Comparison of ENCODE assay signal across 9 mouse cellular contexts in the genomic region with DNA sequence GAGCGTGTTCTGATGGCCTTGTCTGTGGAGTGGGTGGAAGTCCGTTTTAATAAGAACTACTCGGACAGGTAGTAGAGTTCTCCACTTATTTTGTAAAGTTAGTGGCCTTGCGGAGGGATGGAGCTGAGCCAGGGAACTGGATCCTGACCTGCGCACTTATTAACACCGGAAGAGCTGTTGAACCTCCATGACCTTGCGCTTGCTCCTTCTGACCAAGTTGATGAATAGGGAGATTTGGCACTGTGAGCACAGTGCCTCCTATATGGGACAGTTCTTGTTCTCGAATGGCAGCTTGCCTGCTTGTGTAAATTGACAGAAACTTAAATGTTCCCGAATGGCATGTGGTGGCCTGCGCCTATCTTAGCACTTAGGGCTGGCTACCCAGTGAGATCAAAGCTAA. TPM values are rescaled to one million over a fixed set of nuclear protein-coding genes. Genes with fewer than 3 reads are reported as not detected.
DNase-seq lines count a peak whose midpoint lies in the region; ATAC-seq and TF ChIP-seq lines count a peak whose summit lies in the region.
"Had no signal": no experiment of that assay in that cellular context is flagged by ENCODE, and none has a peak within 500 bp of the region (broad histone marks: within the 10 kb centered on the region; RNA-seq: fewer than 3 reads in every experiment).

No protein-coding gene starts in this region.

- peaks cover 15% of the 10 kb centered on the region for H3K4me1 ChIP-seq in lung, embryonic 15.5 days
- peaks cover 9% of the 10 kb centered on the region; the same call in 1 of the 2 replicates for H3K4me1 ChIP-seq in embryonic facial prominence, embryonic 12.5 days
- H3K4me1 ChIP-seq in stomach, embryonic 14.5 days (ENCODE audit: control insufficient read depth, insufficient read depth, low read length) = peaks cover 12% of the 10 kb centered on the region; the same call in 1 of the 2 replicates
- H3K4me1 ChIP-seq in thymus, adult 2 months (replicated peaks; ENCODE audit: control insufficient read depth, insufficient read depth, low read length) = peaks cover 4% of the 10 kb centered on the region

- H3K27me3 ChIP-seq in lung, embryonic 15.5 days = no peaks in the 10 kb centered on the region
- no peaks in the 10 kb centered on the region for H3K27me3 ChIP-seq in embryonic facial prominence, embryonic 12.5 days
- H3K27me3 ChIP-seq in stomach, embryonic 14.5 days (ENCODE audit: control insufficient read depth, insufficient read depth, low read length) = no peaks in the 10 kb centered on the region
- no peaks in the 10 kb centered on the region for H3K27me3 ChIP-seq in thymus, adult 2 months (ENCODE audit: control insufficient read depth, insufficient read depth, low read length)

- no peak overlapping the region for H3K27ac ChIP-seq in lung, embryonic 15.5 days
- H3K27ac ChIP-seq in embryonic facial prominence, embryonic 12.5 days = no peak overlapping the region
- H3K27ac ChIP-seq in stomach, embryonic 14.5 days (ENCODE audit: low read length) = no peak overlapping the region; the same call in 1 of the 2 replicates
- H3K27ac ChIP-seq in thymus, adult 2 months (ENCODE audit: control insufficient read depth, insufficient read depth, low read length) = no peak overlapping the region

- TF ChIP-seq CTCF in thymus, adult 2 months (IDR thresholded peaks at IDR 0.05; ENCODE audit: borderline replicate concordance, control insufficient read depth, extremely low read depth, insufficient read depth, low read length, poor library complexity) = no peak

- no peak for ATAC-seq in lung, embryonic 15.5 days (ENCODE audit: borderline replicate concordance, extremely low read depth, low FRiP score, low TSS enrichment)
- no peak for ATAC-seq in embryonic facial prominence, embryonic 12.5 days (ENCODE audit: insufficient number of reproducible peaks, insufficient read depth, low FRiP score, low TSS enrichment)
- ATAC-seq in stomach, embryonic 14.5 days (ENCODE audit: insufficient number of reproducible peaks, insufficient read depth, low FRiP score, low read depth) = no peak
- ATAC-seq in megakaryocyte progenitor cell, adult 5-6 weeks (replicated peaks; ENCODE audit: poor library complexity) = no peak

- H3K4me3 ChIP-seq in lung, embryonic 15.5 days = no peak overlapping the region
- no peak overlapping the region for H3K4me3 ChIP-seq in embryonic facial prominence, embryonic 12.5 days
- peak overlapping the region; percentile 76; the same call in 1 of the 2 replicates for H3K4me3 ChIP-seq in stomach, embryonic 14.5 days (ENCODE audit: low read depth, low read length)
- H3K4me3 ChIP-seq in thymus, adult 2 months (ENCODE audit: control insufficient read depth, insufficient read depth, low read length) = no peak overlapping the region

- DNase-seq in lung, postnatal 10 days = no peak
- peak; percentile 53 to 68 for DNase-seq in kidney, postnatal 25 days
- no peak for DNase-seq in thymus, adult 2 months
- DNase-seq: thymus, postnatal 36 days had no signal

- TF ChIP-seq POLR2A in thymus, adult 2 months (IDR thresholded peaks at IDR 0.05; ENCODE audit: control insufficient read depth, extremely low read depth, insufficient read depth, low read length, poor library complexity) = no peak

- H3K9ac ChIP-seq in lung, embryonic 15.5 days = no peak overlapping the region
- H3K9ac ChIP-seq in embryonic facial prominence, embryonic 12.5 days = no peak overlapping the region
- no peak overlapping the region for H3K9ac ChIP-seq in stomach, embryonic 14.5 days (replicated peaks; ENCODE audit: low read depth, low read length)

- no peaks in the 10 kb centered on the region for H3K9me3 ChIP-seq in lung, embryonic 15.5 days
- no peaks in the 10 kb centered on the region for H3K9me3 ChIP-seq in embryonic facial prominence, embryonic 12.5 days
- no peaks in the 10 kb centered on the region for H3K9me3 ChIP-seq in stomach, embryonic 14.5 days (ENCODE audit: control insufficient read depth, low read depth, low read length)

- H3K4me2 ChIP-seq in lung, embryonic 15.5 days = peak overlapping the region; percentile 68
- peak overlapping the region; percentile 55 for H3K4me2 ChIP-seq in embryonic facial prominence, embryonic 12.5 days (replicated peaks)
- peak overlapping the region; percentile 72 for H3K4me2 ChIP-seq in stomach, embryonic 14.5 days (replicated peaks; ENCODE audit: low read depth, low read length)

- 62% methylated on average over 10 of the region's 10 CpGs for WGBS in lung, embryonic 15.5 days
- 73% methylated on average over 10 of the region's 10 CpGs for WGBS in embryonic facial prominence, embryonic 12.5 days
- WGBS in stomach, embryonic 14.5 days = 69% methylated on average over 10 of the region's 10 CpGs
- 87% methylated on average over 10 of the region's 10 CpGs for WGBS in thymus, adult 2 months

- peaks cover 5% of the 10 kb centered on the region; the same call in 1 of the 2 replicates for H3K36me3 ChIP-seq in lung, embryonic 15.5 days
- H3K36me3 ChIP-seq in embryonic facial prominence, embryonic 12.5 days = no peaks in the 10 kb centered on the region; the same call in 1 of the 2 replicates
- peaks cover 4% of the 10 kb centered on the region; the same call in 1 of the 2 replicates for H3K36me3 ChIP-seq in stomach, embryonic 14.5 days (ENCODE audit: control insufficient read depth, insufficient read depth, low read length)
- H3K36me3 ChIP-seq in thymus, adult 2 months (ENCODE audit: control insufficient read depth, insufficient read depth, low read length) = no peaks in the 10 kb centered on the region

RNA-seq across cellular contexts. Expression of gene Rabif, which starts 1.5 kb away (rescaled TPM):
- 34.8 and 39.0 TPM in 2 replicates for polyA plus RNA-seq in lung, embryonic 15.5 days (2015; fragmentation: Nextera tagmentation; extraction: Ambion mirVana)
- 38.4 TPM in 2 replicates for polyA plus RNA-seq in embryonic facial prominence, embryonic 12.5 days (2016; fragmentation: Nextera tagmentation; extraction: Ambion mirVana)
- 41.9 and 45.4 TPM in 2 replicates for polyA plus RNA-seq in stomach, embryonic 14.5 days (2014; fragmentation: Nextera tagmentation; extraction: Ambion mirVana)
- 20.0 and 25.6 TPM in 2 replicates for total RNA-seq in megakaryocyte progenitor cell, adult 5-6 weeks (2015)
- total RNA-seq in megakaryocyte progenitor cell, adult 5-6 weeks (2017) = 15.4 and 15.5 TPM in 2 replicates
- polyA plus RNA-seq in thymus, adult 2 months (2012; rRNA removed) = 24.8 and 25.0 TPM in 2 replicates

RNA-seq across cellular contexts. Expression of gene Klhl12, which starts 40.7 kb away (rescaled TPM):
- polyA plus RNA-seq in lung, embryonic 15.5 days (2015; fragmentation: Nextera tagmentation; extraction: Ambion mirVana) = 27.3 and 29.3 TPM in 2 replicates
- 33.5 and 34.9 TPM in 2 replicates for polyA plus RNA-seq in embryonic facial prominence, embryonic 12.5 days (2016; fragmentation: Nextera tagmentation; extraction: Ambion mirVana)
- 20.3 and 23.1 TPM in 2 replicates for polyA plus RNA-seq in stomach, embryonic 14.5 days (2014; fragmentation: Nextera tagmentation; extraction: Ambion mirVana)
- 12.3 and 14.2 TPM in 2 replicates for total RNA-seq in megakaryocyte progenitor cell, adult 5-6 weeks (2015)
- total RNA-seq in megakaryocyte progenitor cell, adult 5-6 weeks (2017) = 11.7 and 21.7 TPM in 2 replicates
- 7.7 and 7.9 TPM in 2 replicates for polyA plus RNA-seq in thymus, adult 2 months (2012; rRNA removed)

RNA-seq across cellular contexts. Expression of gene Mgat4e, which starts 53.5 kb away (rescaled TPM):
- polyA plus RNA-seq in lung, embryonic 15.5 days (2015; fragmentation: Nextera tagmentation; extraction: Ambion mirVana) = not detected in 2 replicates
- 0.12 TPM in 1 of 2 replicates, not detected in the other for polyA plus RNA-seq in embryonic facial prominence, embryonic 12.5 days (2016; fragmentation: Nextera tagmentation; extraction: Ambion mirVana)
- not detected in 2 replicates for polyA plus RNA-seq in stomach, embryonic 14.5 days (2014; fragmentation: Nextera tagmentation; extraction: Ambion mirVana)
- total RNA-seq in megakaryocyte progenitor cell, adult 5-6 weeks (2015) = 0.10 TPM in 1 of 2 replicates, not detected in the other
- total RNA-seq in megakaryocyte progenitor cell, adult 5-6 weeks (2017) = not detected in 2 replicates
- polyA plus RNA-seq in thymus, adult 2 months (2012; rRNA removed) = not detected in 2 replicates
- total RNA-seq: neutrophil, adult 5-6 weeks had no signal

Comparison
In these comparisons a context has a peak if more than half of its experiments do, and no peak if none do; other contexts are left out.
1. DNase-seq: peak in kidney, postnatal 25 days (2 of 2); none in lung, postnatal 10 days (single experiment) and thymus, adult 2 months (single experiment).
2. Peak in every context shown above with its lines, with median percentiles within 50 percentile points of each other: H3K4me2 ChIP-seq.